Mouse (Mus musculus): ENCODE data around the gene Ercc2. TPM values are rescaled to one million over a fixed set of nuclear protein-coding genes. Genes with fewer than 3 reads are reported as not detected.

The Ercc2 gene
- polyA plus RNA-seq, 1 experiment: 4.4 TPM

DNA sequence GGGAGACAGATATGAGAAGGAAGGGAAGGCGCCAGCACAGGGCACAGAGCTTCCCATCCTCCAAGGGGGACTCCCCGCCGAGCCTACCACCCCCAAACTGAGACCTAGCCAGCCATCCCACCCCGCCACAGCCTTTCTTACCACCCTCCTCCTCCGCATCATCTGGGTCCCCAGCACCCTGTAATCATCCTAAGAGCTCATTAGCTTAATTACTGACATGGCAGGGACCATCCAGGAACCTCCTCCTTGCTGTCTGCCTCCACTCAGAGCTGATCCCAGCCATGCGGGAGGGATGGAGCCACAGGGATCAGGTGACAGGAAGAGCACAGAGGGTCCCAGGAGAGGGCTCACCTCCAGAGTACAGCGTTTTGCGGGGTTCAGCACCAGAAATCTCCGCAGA is 55.2 kb downstream of the Ercc2 start:
- H3K4me3 ChIP-seq (ENCODE audit: insufficient read depth, low read depth, low read length): no peak overlapping the region
- H3K4me1 ChIP-seq (ENCODE audit: control insufficient read depth, insufficient read depth, insufficient read length, low read length): no peaks in the 10 kb centered on the region
- H3K27ac ChIP-seq (replicated peaks; ENCODE audit: low read depth, low read length): no peak overlapping the region

DNA sequence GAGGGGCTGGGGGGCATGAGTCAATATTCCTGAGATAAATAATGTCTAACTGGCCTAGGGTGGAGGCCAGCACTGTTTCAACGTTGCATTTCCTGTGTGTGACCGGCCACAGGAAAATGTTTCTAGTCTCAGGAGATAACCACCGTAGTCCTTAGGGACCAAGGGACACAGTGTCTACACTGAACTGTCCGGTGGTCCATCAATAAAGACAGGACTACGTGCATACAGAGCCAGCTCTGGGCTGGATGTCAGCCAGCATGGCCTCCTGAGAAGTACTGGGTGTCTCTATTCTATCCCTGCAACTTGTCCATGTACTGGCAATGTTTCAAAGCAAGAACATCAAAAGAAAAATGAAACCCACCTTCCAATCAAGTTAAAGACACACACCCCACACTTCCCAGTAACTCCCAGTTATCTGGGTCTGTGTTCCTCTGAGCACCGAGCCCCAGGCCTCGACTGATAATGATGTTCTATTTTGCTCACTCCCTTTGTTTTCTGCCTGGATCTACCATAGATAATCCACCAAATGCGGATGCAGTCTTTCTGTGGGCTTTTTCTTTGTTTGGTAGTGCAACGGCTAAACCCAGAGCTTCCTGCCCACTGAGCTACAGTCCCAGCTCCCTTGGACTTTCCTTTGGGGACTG is 59.8 kb downstream of the Ercc2 start:
- no peak overlapping the region for H3K4me3 ChIP-seq (ENCODE audit: insufficient read depth, low read depth, low read length)
- no peak overlapping the region for H3K27ac ChIP-seq (replicated peaks; ENCODE audit: low read depth, low read length)
- no peaks in the 10 kb centered on the region for H3K4me1 ChIP-seq (ENCODE audit: control insufficient read depth, insufficient read depth, insufficient read length, low read length)

DNA sequence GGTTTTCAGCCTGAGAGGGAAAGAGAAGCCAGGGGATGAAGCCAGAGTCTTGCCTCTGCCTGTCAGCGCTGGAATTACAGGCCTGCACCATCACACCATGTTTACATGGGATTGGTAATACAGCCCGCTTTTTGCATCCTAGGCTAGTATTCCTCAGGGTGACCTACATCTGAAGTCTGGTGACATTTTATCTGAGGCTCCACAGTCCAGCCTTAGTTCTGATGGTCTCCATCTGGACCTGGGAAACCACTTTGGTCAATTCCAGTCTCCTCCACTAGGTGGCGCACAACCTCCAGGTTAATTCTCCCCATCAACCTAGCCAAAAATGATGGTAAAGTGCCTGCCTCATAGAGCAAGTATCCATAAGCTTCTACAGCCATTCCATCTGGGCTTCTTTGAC is 61.5 kb downstream of the Ercc2 start:
- no peak overlapping the region for H3K4me3 ChIP-seq (ENCODE audit: insufficient read depth, low read depth, low read length)
- H3K27ac ChIP-seq (replicated peaks; ENCODE audit: low read depth, low read length): no peak overlapping the region
- no peaks in the 10 kb centered on the region for H3K4me1 ChIP-seq (ENCODE audit: control insufficient read depth, insufficient read depth, insufficient read length, low read length)

DNA sequence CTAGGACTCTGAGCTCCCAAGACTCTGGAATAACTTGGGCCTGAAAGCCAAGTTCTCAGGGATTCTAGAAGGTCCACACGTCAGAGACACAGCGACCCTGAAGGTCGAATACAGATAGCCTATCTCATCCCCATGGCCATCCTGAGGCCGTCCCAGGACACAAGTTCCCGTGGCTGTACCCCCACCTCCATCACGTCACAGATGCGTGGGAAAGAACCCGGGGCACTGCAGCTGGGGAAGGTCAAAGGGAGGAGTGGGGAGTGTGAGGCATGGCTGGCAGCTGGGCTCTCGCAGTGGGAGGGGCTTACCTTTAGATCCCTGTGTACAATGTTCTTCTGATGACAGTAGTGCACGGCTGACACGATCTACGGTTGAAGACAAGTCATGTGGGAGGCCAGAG is 63.0 kb downstream of the Ercc2 start:
- Histone ChIP-seq H3K4me1 (ENCODE audit: control insufficient read depth, insufficient read depth, insufficient read length, low read length) (no peaks in the 10 kb centered on the region), H3K27ac (replicated peaks; ENCODE audit: low read depth, low read length) (no peak overlapping the region), H3K4me3 (ENCODE audit: insufficient read depth, low read depth, low read length) (no peak overlapping the region)

Other genes with a start within 250 kb of the Ercc2 start
- 7.5 and 9.1 TPM in 2 replicates for gene Qpctl, start 232.7 kb upstream of the Ercc2 start, polyA plus RNA-seq (2012; ENCODE audit: insufficient read depth, insufficient read length, missing spikeins)
- gene Snrpd2, start 232.3 kb upstream of the Ercc2 start, polyA plus RNA-seq (2012; ENCODE audit: insufficient read depth, insufficient read length, missing spikeins): 30.3 and 42.2 TPM in 2 replicates
- 0.44 TPM in 1 of 2 replicates, not detected in the other for gene Gipr, start 215.9 kb upstream of the Ercc2 start, polyA plus RNA-seq (2012; ENCODE audit: insufficient read depth, insufficient read length, missing spikeins)
- 7.7 and 9.2 TPM in 2 replicates for gene Eml2, start 205.6 kb upstream of the Ercc2 start, polyA plus RNA-seq (2012; ENCODE audit: insufficient read depth, insufficient read length, missing spikeins)
- 3.8 and 4.7 TPM in 2 replicates for gene Gpr4, start 169.5 kb upstream of the Ercc2 start, polyA plus RNA-seq (2012; ENCODE audit: insufficient read depth, insufficient read length, missing spikeins)
- 28.9 and 29.2 TPM in 2 replicates for gene Opa3, start 153.7 kb upstream of the Ercc2 start, polyA plus RNA-seq (2012; ENCODE audit: insufficient read depth, insufficient read length, missing spikeins)
- 13.4 and 19.2 TPM in 2 replicates for gene Vasp, start 110.2 kb upstream of the Ercc2 start, polyA plus RNA-seq (2012; ENCODE audit: insufficient read depth, insufficient read length, missing spikeins)
- gene Ppm1n, start 101.9 kb upstream of the Ercc2 start, polyA plus RNA-seq (2012; ENCODE audit: insufficient read depth, insufficient read length, missing spikeins): not detected in 2 replicates
- 14.9 and 16.6 TPM in 2 replicates for gene Rtn2, start 99.4 kb upstream of the Ercc2 start, polyA plus RNA-seq (2012; ENCODE audit: insufficient read depth, insufficient read length, missing spikeins)
- 2.7 and 48.0 TPM in 2 replicates for gene Fosb, start 72.0 kb upstream of the Ercc2 start, polyA plus RNA-seq (2012; ENCODE audit: insufficient read depth, insufficient read length, missing spikeins)
- 32.6 and 38.4 TPM in 2 replicates for gene Ercc1, start 37.2 kb upstream of the Ercc2 start, polyA plus RNA-seq (2012; ENCODE audit: insufficient read depth, insufficient read length, missing spikeins)
- gene Cd3eap, start 22.5 kb upstream of the Ercc2 start, polyA plus RNA-seq (2012; ENCODE audit: insufficient read depth, insufficient read length, missing spikeins): 3.3 and 5.5 TPM in 2 replicates
- gene Ppp1r13l, start 22.3 kb upstream of the Ercc2 start, polyA plus RNA-seq (2012; ENCODE audit: insufficient read depth, insufficient read length, missing spikeins): 1.7 and 4.1 TPM in 2 replicates
- not detected in 2 replicates for gene Klc3, start 22.1 kb downstream of the Ercc2 start, polyA plus RNA-seq (2012; ENCODE audit: insufficient read depth, insufficient read length, missing spikeins)
- 328 and 404 TPM in 2 replicates for gene Ckm, start 22.8 kb downstream of the Ercc2 start, polyA plus RNA-seq (2012; ENCODE audit: insufficient read depth, insufficient read length, missing spikeins)
- 9.8 and 10.9 TPM in 2 replicates for gene Mark4, start 76.8 kb downstream of the Ercc2 start, polyA plus RNA-seq (2012; ENCODE audit: insufficient read depth, insufficient read length, missing spikeins)
- 0.79 and 1.0 TPM in 2 replicates for gene Exoc3l2, start 81.3 kb downstream of the Ercc2 start, polyA plus RNA-seq (2012; ENCODE audit: insufficient read depth, insufficient read length, missing spikeins)
- gene Bloc1s3, start 126.4 kb downstream of the Ercc2 start, polyA plus RNA-seq (2012; ENCODE audit: insufficient read depth, insufficient read length, missing spikeins): 3.4 and 4.0 TPM in 2 replicates
- gene Trappc6a, start 126.4 kb downstream of the Ercc2 start, polyA plus RNA-seq (2012; ENCODE audit: insufficient read depth, insufficient read length, missing spikeins): 39.3 and 49.9 TPM in 2 replicates
- not detected in 2 replicates for gene Nkpd1, start 135.8 kb downstream of the Ercc2 start, polyA plus RNA-seq (2012; ENCODE audit: insufficient read depth, insufficient read length, missing spikeins)
- gene Ppp1r37, start 181.1 kb downstream of the Ercc2 start, polyA plus RNA-seq (2012; ENCODE audit: insufficient read depth, insufficient read length, missing spikeins): 35.9 and 48.9 TPM in 2 replicates
- 0.67 and 0.75 TPM in 2 replicates for gene Zfp296, start 195.3 kb downstream of the Ercc2 start, polyA plus RNA-seq (2012; ENCODE audit: insufficient read depth, insufficient read length, missing spikeins)
- 44.2 and 47.4 TPM in 2 replicates for gene Gemin7, start 195.6 kb downstream of the Ercc2 start, polyA plus RNA-seq (2012; ENCODE audit: insufficient read depth, insufficient read length, missing spikeins)
- 9.6 and 17.9 TPM in 2 replicates for gene Clasrp, start 222.5 kb downstream of the Ercc2 start, polyA plus RNA-seq (2012; ENCODE audit: insufficient read depth, insufficient read length, missing spikeins)
- 7.1 and 10.5 TPM in 2 replicates for gene Relb, start 247.4 kb downstream of the Ercc2 start, polyA plus RNA-seq (2012; ENCODE audit: insufficient read depth, insufficient read length, missing spikeins)

All from brown adipose tissue, adult 24 weeks (tissue).